Mouse (Mus musculus): ENCODE data around the gene Nkapl. TPM values are rescaled to one million over a fixed set of nuclear protein-coding genes. Genes with fewer than 3 reads are reported as not detected.
"Not testable (repeated sequence)": the region's sequence is repeated elsewhere in the genome, so short reads cannot be mapped to it uniquely, and the experiment has no call there.

Nkapl gene
- polyA plus RNA-seq, 1 experiment, result not detected

GRCm38 (mm10) chr13:21472427-21472826 lies 4.1 kb upstream of the Nkapl start:
- TF ChIP-seq CTCF (IDR thresholded peaks at IDR 0.05; ENCODE audit: extremely low read depth, insufficient read depth, insufficient read length, insufficient replicate concordance), result no peak
- TF ChIP-seq POLR2A (IDR thresholded peaks at IDR 0.05; ENCODE audit: low read depth, low read length), result no peak
- 66% methylated on average over 4 of the region's 4 CpGs for WGBS
- H3K36me3 ChIP-seq (ENCODE audit: control insufficient read depth, insufficient read depth, low read length), result no peaks in the 10 kb centered on the region
- H3K27me3 ChIP-seq (ENCODE audit: control insufficient read depth, insufficient read depth, low read length), result peaks cover 8% of the 10 kb centered on the region; the same call in 1 of the 2 replicates
- no peak for DNase-seq (ENCODE audit: low read depth in 1 of 2, low spot score in 2 of 2)
- peaks cover 4% of the 10 kb centered on the region; the same call in 1 of the 2 replicates for H3K4me1 ChIP-seq (ENCODE audit: control insufficient read depth, insufficient read depth, insufficient read length)
- H3K27ac ChIP-seq (ENCODE audit: insufficient read depth, low read length), result no peak overlapping the region
- H3K4me3 ChIP-seq (ENCODE audit: extremely low read depth, insufficient read depth, insufficient read length), result no peak overlapping the region

- no peak for DNase-seq (ENCODE audit: low read depth in 1 of 2, low spot score in 2 of 2)
- WGBS, result 46% methylated on average over 9 of the region's 9 CpGs
- no peak for TF ChIP-seq POLR2A (IDR thresholded peaks at IDR 0.05; ENCODE audit: low read depth, low read length)
- no peak for TF ChIP-seq CTCF (IDR thresholded peaks at IDR 0.05; ENCODE audit: extremely low read depth, insufficient read depth, insufficient read length, insufficient replicate concordance)
- no peaks in the 10 kb centered on the region for H3K36me3 ChIP-seq (ENCODE audit: control insufficient read depth, insufficient read depth, low read length)
- H3K4me1 ChIP-seq (ENCODE audit: control insufficient read depth, insufficient read depth, insufficient read length), result peaks cover 4% of the 10 kb centered on the region; the same call in 1 of the 2 replicates
- no peak overlapping the region for H3K4me3 ChIP-seq (ENCODE audit: extremely low read depth, insufficient read depth, insufficient read length)
- peaks cover 9% of the 10 kb centered on the region; the same call in 1 of the 2 replicates for H3K27me3 ChIP-seq (ENCODE audit: control insufficient read depth, insufficient read depth, low read length)
- H3K27ac ChIP-seq (ENCODE audit: insufficient read depth, low read length), result no peak overlapping the region
Measured at GRCm38 (mm10) chr13:21469097-21469496, 788 bp upstream of the Nkapl start.

- TF ChIP-seq POLR2A (IDR thresholded peaks at IDR 0.05; ENCODE audit: low read depth, low read length) (no peak), CTCF (IDR thresholded peaks at IDR 0.05; ENCODE audit: extremely low read depth, insufficient read depth, insufficient read length, insufficient replicate concordance) (no peak)
- no peak for DNase-seq (ENCODE audit: low read depth in 1 of 2, low spot score in 2 of 2)
- peaks cover 4% of the 10 kb centered on the region; the same call in 1 of the 2 replicates for H3K4me1 ChIP-seq (ENCODE audit: control insufficient read depth, insufficient read depth, insufficient read length)
- H3K4me3 ChIP-seq (ENCODE audit: extremely low read depth, insufficient read depth, insufficient read length), result no peak overlapping the region
- 86% methylated on average over 10 of the region's 10 CpGs for WGBS
- H3K27ac ChIP-seq (ENCODE audit: insufficient read depth, low read length), result no peak overlapping the region
- no peaks in the 10 kb centered on the region for H3K36me3 ChIP-seq (ENCODE audit: control insufficient read depth, insufficient read depth, low read length)
- peaks cover 9% of the 10 kb centered on the region; the same call in 1 of the 2 replicates for H3K27me3 ChIP-seq (ENCODE audit: control insufficient read depth, insufficient read depth, low read length)
Measured at GRCm38 (mm10) chr13:21467336-21467735, 973 bp downstream of the Nkapl start.

GRCm38 (mm10) chr13:21462516-21462915 lies 5.8 kb downstream of the Nkapl start:
- H3K4me1 ChIP-seq (ENCODE audit: control insufficient read depth, insufficient read depth, insufficient read length); H3K27ac ChIP-seq (ENCODE audit: insufficient read depth, low read length); H3K36me3 ChIP-seq (ENCODE audit: control insufficient read depth, insufficient read depth, low read length); DNase-seq (ENCODE audit: low read depth in 1 of 2, low spot score in 2 of 2); H3K27me3 ChIP-seq (ENCODE audit: control insufficient read depth, insufficient read depth, low read length); H3K4me3 ChIP-seq (ENCODE audit: extremely low read depth, insufficient read depth, insufficient read length): not testable (repeated sequence)
- 72% methylated on average over 9 of the region's 9 CpGs for WGBS

GRCm38 (mm10) chr13:21456347-21456746 lies 12.0 kb downstream of the Nkapl start:
- no peak for TF ChIP-seq CTCF (IDR thresholded peaks at IDR 0.05; ENCODE audit: extremely low read depth, insufficient read depth, insufficient read length, insufficient replicate concordance)
- WGBS, result 66% methylated on average over 4 of the region's 4 CpGs
- Histone ChIP-seq H3K4me1 (ENCODE audit: control insufficient read depth, insufficient read depth, insufficient read length) (0 out of 2 replicates have a peak, but pooled peaks cover 2% of the 10 kb centered on the region), H3K4me3 (ENCODE audit: extremely low read depth, insufficient read depth, insufficient read length) (no peak overlapping the region), H3K36me3 (ENCODE audit: control insufficient read depth, insufficient read depth, low read length) (peaks cover 3% of the 10 kb centered on the region; the same call in 1 of the 2 replicates), H3K27ac (ENCODE audit: insufficient read depth, low read length) (no peak overlapping the region), H3K27me3 (ENCODE audit: control insufficient read depth, insufficient read depth, low read length) (no peaks in the 10 kb centered on the region)
- no peak for DNase-seq (ENCODE audit: low read depth in 1 of 2, low spot score in 2 of 2)

GRCm38 (mm10) chr13:21454133-21454532 lies 14.2 kb downstream of the Nkapl start:
- DNase-seq (ENCODE audit: low read depth in 1 of 2, low spot score in 2 of 2), result no peak
- Histone ChIP-seq H3K27ac (ENCODE audit: insufficient read depth, low read length) (no peak overlapping the region), H3K27me3 (ENCODE audit: control insufficient read depth, insufficient read depth, low read length) (no peaks in the 10 kb centered on the region), H3K36me3 (ENCODE audit: control insufficient read depth, insufficient read depth, low read length) (peaks cover 6% of the 10 kb centered on the region), H3K4me1 (ENCODE audit: control insufficient read depth, insufficient read depth, insufficient read length) (0 out of 2 replicates have a peak, but pooled peaks cover 2% of the 10 kb centered on the region), H3K4me3 (ENCODE audit: extremely low read depth, insufficient read depth, insufficient read length) (no peak overlapping the region)
- 74% methylated on average over 3 of the region's 3 CpGs for WGBS
- TF ChIP-seq CTCF (IDR thresholded peaks at IDR 0.05; ENCODE audit: extremely low read depth, insufficient read depth, insufficient read length, insufficient replicate concordance) (no peak), POLR2A (IDR thresholded peaks at IDR 0.05; ENCODE audit: low read depth, low read length) (no peak)

- Histone ChIP-seq H3K36me3 (ENCODE audit: control insufficient read depth, insufficient read depth, low read length) (peaks cover 8% of the 10 kb centered on the region), H3K4me3 (ENCODE audit: extremely low read depth, insufficient read depth, insufficient read length) (peak within 1 kb of the TSS; percentile 92), H3K4me1 (ENCODE audit: control insufficient read depth, insufficient read depth, insufficient read length) (0 out of 2 replicates have a peak, but pooled peaks cover 2% of the 10 kb centered on the region), H3K27me3 (ENCODE audit: control insufficient read depth, insufficient read depth, low read length) (no peaks in the 10 kb centered on the region), H3K27ac (ENCODE audit: insufficient read depth, low read length) (peak within 1 kb of the TSS; percentile 75)
- WGBS, result under 1% methylated on average over 23 of the region's 23 CpGs
- peak; percentile 69 to 76 for DNase-seq (ENCODE audit: low read depth in 1 of 2, low spot score in 2 of 2)
- TF ChIP-seq POLR2A (IDR thresholded peaks at IDR 0.05; ENCODE audit: low read depth, low read length) (peak; percentile 27; the same call in 1 of the 2 replicates), CTCF (IDR thresholded peaks at IDR 0.05; ENCODE audit: extremely low read depth, insufficient read depth, insufficient read length, insufficient replicate concordance) (no peak)
Measured at GRCm38 (mm10) chr13:21453449-21453848, 14.9 kb downstream of the Nkapl start, which contains the start of gene Zscan26. Zscan26 (minus strand) TSS chr13:21453730.

All from spleen, adult 2 months (tissue).